Mouse (Mus musculus) liver, embryonic 15.5 days (tissue): ENCODE results near the gene Adam15. TPM values are rescaled to one million over a fixed set of nuclear protein-coding genes. Genes with fewer than 3 reads are reported as not detected.

ENCODE experiments used
- ATAC-seq: fragments of 200-750 bp; cut with Nextera tagmentation; 2 replicates; pipeline ENCODE4 v1.8.0; 2017; ENCODE audit warnings: moderate number of reproducible peaks, mild to moderate bottlenecking, moderate library complexity; ENCODE audit not compliant: insufficient read depth
- H3K27ac ChIP-seq: fragments of 300-500 bp; sonication (generic); replicated peaks from 2 replicates; pipeline ENCODE4 v1.5.1; 2015; ENCODE audit warnings: mild to moderate bottlenecking, inconsistent platforms
- H3K27me3 ChIP-seq: fragments of 300-500 bp; sonication (generic); 2 replicates; pipeline ENCODE4 v1.6.1; 2015; ENCODE audit warnings: mild to moderate bottlenecking, inconsistent platforms
- H3K36me3 ChIP-seq: fragments of 300-500 bp; sonication (generic); replicated peaks from 2 replicates; pipeline ENCODE4 v1.6.1; 2015; ENCODE audit warnings: moderate library complexity, mild to moderate bottlenecking, inconsistent platforms
- H3K4me1 ChIP-seq: fragments of 300-500 bp; sonication (generic); replicated peaks from 2 replicates; pipeline ENCODE4 v1.6.1; 2015; ENCODE audit warnings: inconsistent platforms
- H3K4me2 ChIP-seq: fragments of 300-500 bp; sonication (generic); 2 replicates; pipeline ENCODE4 v1.6.1; 2015; ENCODE audit warnings: moderate library complexity, mild to moderate bottlenecking, inconsistent platforms
- H3K4me3 ChIP-seq: fragments of 300-500 bp; sonication (generic); replicated peaks from 2 replicates; pipeline ENCODE4 v1.5.1; 2015; ENCODE audit warnings: mild to moderate bottlenecking, inconsistent platforms
- H3K9ac ChIP-seq: fragments of 300-500 bp; sonication (generic); 2 replicates; pipeline ENCODE4 v1.6.1; 2015; ENCODE audit warnings: moderate library complexity, mild to moderate bottlenecking, inconsistent platforms
- H3K9me3 ChIP-seq: fragments of 300-500 bp; sonication (generic); replicated peaks from 2 replicates; pipeline ENCODE4 v1.6.1; 2016; ENCODE audit warnings: inconsistent platforms
- WGBS: fragments of 180-500 bp; shearing (Covaris S2); methylation state at CpG from one replicate; pipeline ENCODE4 v1.1.7; 2015; ENCODE audit warnings: mixed read lengths; ENCODE audit not compliant: insufficient replicate concordance; 5-methylcytosine and 5-hydroxymethylcytosine counted together
- polyA plus RNA-seq: library from polyadenylated mRNA; unstranded; fragments of >200 nt; fragmentation: Nextera tagmentation; extraction: Ambion mirVana; gene quantifications from 2 replicates; pipeline ENCODE4 v1.2.1, GENCODE M21; 2015

The Adam15 gene
- polyA plus RNA-seq, 1 experiment from 2014 or later, result 8.8 TPM

- Histone ChIP-seq H3K4me1 (peaks cover 92% of the 10 kb centered on the region), H3K27me3 (peaks cover 45% of the 10 kb centered on the region), H3K27ac (peak overlapping the region; percentile 71), H3K4me2 (peak overlapping the region; percentile 97), H3K9me3 (no peaks in the 10 kb centered on the region), H3K4me3 (peak overlapping the region; percentile 66), H3K36me3 (no peaks in the 10 kb centered on the region), H3K9ac (no peak overlapping the region; the same call in 1 of the 2 replicates)
- 23% methylated on average over 19 of the region's 19 CpGs for WGBS
- no peak for ATAC-seq
Measured at GRCm38 (mm10) chr3:89390699-89391662, 41.2 kb upstream of the Adam15 start.

DNA sequence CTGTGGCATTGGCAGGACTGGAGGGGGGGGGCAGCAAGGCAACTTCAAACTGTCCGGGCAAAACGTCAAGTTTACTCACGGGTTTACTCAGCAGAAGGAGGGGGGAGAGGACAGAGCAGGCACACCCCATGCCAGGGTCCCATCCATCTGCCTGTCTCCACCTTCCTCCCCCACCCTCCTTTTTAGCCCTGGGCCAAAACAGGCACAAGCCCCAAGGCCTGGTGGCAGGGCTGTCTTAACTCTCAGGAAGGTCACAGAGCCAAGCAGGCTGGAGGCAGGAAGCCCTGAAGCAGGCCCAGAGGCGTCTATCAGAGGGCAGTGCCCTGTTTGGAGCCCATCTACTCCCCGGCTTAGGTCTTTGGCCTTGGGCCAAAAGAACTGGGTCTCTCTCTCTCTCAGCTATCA lies 40.3 kb upstream of the Adam15 start:
- H3K27me3 ChIP-seq, result peaks cover 37% of the 10 kb centered on the region
- H3K27ac ChIP-seq, result peak overlapping the region; percentile 48
- peaks cover 83% of the 10 kb centered on the region for H3K4me1 ChIP-seq
- ATAC-seq, result no peak
- H3K9me3 ChIP-seq, result no peaks in the 10 kb centered on the region
- H3K36me3 ChIP-seq, result no peaks in the 10 kb centered on the region
- peak overlapping the region; percentile 66; the same call in 1 of the 2 replicates for H3K4me3 ChIP-seq
- no peak overlapping the region for H3K9ac ChIP-seq
- 41% methylated on average over 5 of the region's 5 CpGs for WGBS
- H3K4me2 ChIP-seq, result peak overlapping the region; percentile 97

GRCm38 (mm10) chr3:89388901-89389740 lies 39.3 kb upstream of the Adam15 start:
- H3K4me2 ChIP-seq, result peak overlapping the region; percentile 97
- H3K4me3 ChIP-seq, result no peak overlapping the region
- H3K4me1 ChIP-seq, result peaks cover 79% of the 10 kb centered on the region
- H3K9ac ChIP-seq, result no peak overlapping the region
- peak overlapping the region; percentile 68 for H3K27ac ChIP-seq
- ATAC-seq, result no peak
- no peaks in the 10 kb centered on the region for H3K9me3 ChIP-seq
- 24% methylated on average over 5 of the region's 6 CpGs for WGBS
- H3K36me3 ChIP-seq, result no peaks in the 10 kb centered on the region
- H3K27me3 ChIP-seq, result peaks cover 30% of the 10 kb centered on the region

- no peaks in the 10 kb centered on the region for H3K36me3 ChIP-seq
- no peak overlapping the region for H3K9ac ChIP-seq
- H3K27ac ChIP-seq, result peak overlapping the region; percentile 68
- no peak for ATAC-seq
- peak overlapping the region; percentile 41 for H3K4me2 ChIP-seq
- WGBS, result 40% methylated on average over 10 of the region's 11 CpGs
- no peaks in the 10 kb centered on the region for H3K9me3 ChIP-seq
- H3K4me3 ChIP-seq, result peak overlapping the region; percentile 14; the same call in 1 of the 2 replicates
- peaks cover 72% of the 10 kb centered on the region for H3K4me1 ChIP-seq
- peaks cover 29% of the 10 kb centered on the region for H3K27me3 ChIP-seq
Measured at GRCm38 (mm10) chr3:89388134-89388881, 38.5 kb upstream of the Adam15 start.

DNA sequence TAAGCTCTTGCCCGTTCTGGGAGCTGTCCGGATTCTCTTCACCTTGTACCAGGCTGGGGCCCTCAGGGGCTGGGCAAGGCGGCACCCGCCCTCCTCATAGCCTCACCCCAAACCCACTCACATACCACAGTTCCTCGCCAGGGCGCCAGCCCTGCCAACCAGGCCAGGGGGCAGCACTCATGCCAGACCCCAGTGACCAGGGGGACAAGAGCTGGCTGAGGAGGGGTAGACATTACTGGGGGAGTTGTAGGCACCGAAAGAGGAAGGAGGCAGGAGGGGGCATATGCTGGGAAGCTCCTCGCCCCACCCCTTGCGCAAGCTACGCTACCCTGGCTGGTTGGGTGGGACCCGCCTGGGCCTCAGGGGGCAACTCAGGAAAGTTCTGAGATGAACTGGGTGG lies 37.8 kb upstream of the Adam15 start:
- Histone ChIP-seq H3K9ac (no peak overlapping the region), H3K27ac (peak overlapping the region; percentile 68), H3K4me3 (peak overlapping the region; percentile 37), H3K4me1 (peaks cover 66% of the 10 kb centered on the region), H3K36me3 (no peaks in the 10 kb centered on the region), H3K4me2 (peak overlapping the region; percentile 41), H3K27me3 (peaks cover 22% of the 10 kb centered on the region), H3K9me3 (no peaks in the 10 kb centered on the region)
- no peak for ATAC-seq
- WGBS, result 61% methylated on average over 11 of the region's 11 CpGs

DNA sequence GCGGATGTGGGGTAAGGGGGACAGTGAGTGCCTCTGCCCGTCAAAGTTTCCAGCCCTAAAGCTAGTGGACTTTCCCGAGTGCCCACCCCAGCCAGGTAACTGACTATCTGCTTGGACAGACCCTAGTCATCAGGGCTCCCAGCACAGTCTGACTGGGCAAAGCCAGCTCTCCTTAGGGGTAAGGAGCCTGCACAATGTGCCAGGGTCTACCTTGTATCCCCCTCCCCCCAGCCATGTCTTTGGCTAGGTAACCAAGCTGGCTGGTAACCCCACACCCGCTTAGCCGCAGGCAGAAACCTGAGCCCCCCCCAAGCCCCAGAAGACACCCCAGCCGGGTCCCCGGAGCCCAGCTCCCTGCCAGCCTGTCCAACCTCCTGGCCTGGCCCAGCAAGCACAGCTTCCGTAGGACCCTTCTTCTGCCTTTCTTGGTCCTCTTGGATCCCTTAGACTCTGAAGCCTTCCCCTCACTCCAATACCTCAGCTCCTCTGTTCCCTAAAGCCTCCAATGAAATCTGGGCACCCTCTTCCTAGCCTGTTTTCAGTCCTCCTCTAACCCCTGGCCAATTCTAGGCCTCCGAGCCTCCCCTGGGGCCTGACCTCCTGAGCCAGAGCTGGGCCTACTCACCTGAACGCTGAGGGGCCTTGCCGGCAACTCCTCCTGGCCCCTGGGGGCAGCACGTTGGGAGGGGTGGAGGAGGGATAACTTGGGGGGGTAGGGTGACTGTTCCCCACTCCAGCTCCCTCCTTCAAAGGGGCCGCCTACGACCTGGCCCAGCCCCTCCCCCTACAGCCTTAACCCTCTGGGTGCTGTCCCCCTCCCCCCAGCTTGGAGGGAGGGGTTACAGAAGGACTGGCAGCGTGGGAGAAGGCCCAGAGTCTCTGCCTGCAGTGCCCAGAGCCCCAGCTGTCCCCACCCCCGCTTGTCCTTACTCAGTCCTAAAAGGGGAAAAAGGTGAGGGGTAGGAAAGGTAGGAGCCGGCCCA lies 36.9 kb upstream of the Adam15 start:
- 59% methylated on average over 17 of the region's 17 CpGs for WGBS
- Histone ChIP-seq H3K9ac (0 out of 2 replicates have a peak overlapping the region, but pooled peaks have one; percentile 1), H3K36me3 (no peaks in the 10 kb centered on the region), H3K4me1 (peaks cover 57% of the 10 kb centered on the region), H3K27me3 (peaks cover 13% of the 10 kb centered on the region), H3K4me3 (peak overlapping the region; percentile 37), H3K27ac (peak overlapping the region; percentile 68), H3K4me2 (peak overlapping the region; percentile 35; the same call in 1 of the 2 replicates), H3K9me3 (no peaks in the 10 kb centered on the region)
- no peak for ATAC-seq

- Histone ChIP-seq H3K9ac (no peak overlapping the region), H3K9me3 (no peaks in the 10 kb centered on the region), H3K27ac (0 out of 2 replicates have a peak overlapping the region, but pooled peaks have one; percentile 19), H3K27me3 (peaks cover under 1% of the 10 kb centered on the region; the same call in 1 of the 2 replicates), H3K4me3 (peak overlapping the region; percentile 37), H3K36me3 (peaks cover 6% of the 10 kb centered on the region; the same call in 1 of the 2 replicates), H3K4me2 (peak overlapping the region; percentile 35), H3K4me1 (peaks cover 44% of the 10 kb centered on the region)
- no peak for ATAC-seq
- 14% methylated on average over 11 of the region's 11 CpGs for WGBS
Measured at GRCm38 (mm10) chr3:89385451-89385850, 35.7 kb upstream of the Adam15 start.

GRCm38 (mm10) chr3:89384331-89385076 lies 34.7 kb upstream of the Adam15 start:
- no peak overlapping the region for H3K9ac ChIP-seq

GRCm38 (mm10) chr3:89383651-89384255 lies 34.0 kb upstream of the Adam15 start:
- H3K27ac ChIP-seq, result no peak overlapping the region
- ATAC-seq, result no peak
- no peak overlapping the region for H3K4me3 ChIP-seq
- H3K27me3 ChIP-seq, result no peaks in the 10 kb centered on the region
- H3K4me1 ChIP-seq, result peaks cover 31% of the 10 kb centered on the region
- no peak overlapping the region for H3K9ac ChIP-seq
- no peak overlapping the region for H3K4me2 ChIP-seq
- WGBS, result 58% methylated on average over 5 of the region's 5 CpGs
- H3K9me3 ChIP-seq, result no peaks in the 10 kb centered on the region
- peaks cover 17% of the 10 kb centered on the region for H3K36me3 ChIP-seq

More at GRCm38 (mm10) chr3:89384331-89385076, 34.7 kb upstream of the Adam15 start:
- Histone ChIP-seq H3K4me1 (peaks cover 36% of the 10 kb centered on the region), H3K4me3 (0 out of 2 replicates have a peak overlapping the region, but pooled peaks have one; percentile 37), H3K4me2 (peak overlapping the region; percentile 35), H3K36me3 (peaks cover 15% of the 10 kb centered on the region), H3K27ac (no peak overlapping the region), H3K9me3 (no peaks in the 10 kb centered on the region), H3K27me3 (no peaks in the 10 kb centered on the region)
- no peak for ATAC-seq
- WGBS, result 63% methylated on average over 12 of the region's 12 CpGs
